Mouse (Mus musculus) kidney, embryonic 16.5 days (tissue): ENCODE data around the gene Smim24. TPM values are rescaled to one million over a fixed set of nuclear protein-coding genes. Genes with fewer than 3 reads are reported as not detected.

Experiments used
- ATAC-seq: fragments of 200-750 bp; cut with Nextera tagmentation; 2 replicates; pipeline ENCODE4 v1.8.0; 2017; ENCODE audit warnings: moderate TSS enrichment; ENCODE audit not compliant: low FRiP score, low TSS enrichment
- H3K27ac ChIP-seq: fragments of 300-500 bp; sonication (generic); 2 replicates; pipeline ENCODE4 v1.5.1; 2014; ENCODE audit warnings: low read length
- H3K27me3 ChIP-seq: fragments of 300-500 bp; sonication (generic); 2 replicates; pipeline ENCODE4 v1.6.1; 2014; ENCODE audit warnings: low read length, control low read depth, mixed read lengths; ENCODE audit not compliant: insufficient read depth
- H3K36me3 ChIP-seq: fragments of 300-500 bp; sonication (generic); 2 replicates; pipeline ENCODE4 v1.6.1; 2014; ENCODE audit warnings: low read length, control low read depth, mixed read lengths; ENCODE audit not compliant: insufficient read depth
- H3K4me1 ChIP-seq: fragments of 300-500 bp; sonication (generic); 2 replicates; pipeline ENCODE4 v1.6.1; 2014; ENCODE audit warnings: low read length, control low read depth, mixed read lengths; ENCODE audit not compliant: insufficient read depth
- H3K4me2 ChIP-seq: fragments of 300-500 bp; sonication (generic); replicated peaks from 2 replicates; pipeline ENCODE4 v1.6.1; 2014; ENCODE audit warnings: low read depth, low read length
- H3K4me3 ChIP-seq: fragments of 300-500 bp; sonication (generic); 2 replicates; pipeline ENCODE4 v1.5.1; 2014; ENCODE audit warnings: mild to moderate bottlenecking, low read length
- H3K9ac ChIP-seq: fragments of 300-500 bp; sonication (generic); replicated peaks from 2 replicates; pipeline ENCODE4 v1.6.1; 2014; ENCODE audit warnings: low read length
- H3K9me3 ChIP-seq: fragments of 300-500 bp; sonication (generic); 2 replicates; pipeline ENCODE4 v1.6.1; 2016; ENCODE audit warnings: low read length, control low read depth
- WGBS: fragments of 180-500 bp; shearing (Covaris S2); extraction: QIAGEN DNeasy Blood & Tissue Kit; methylation state at CpG from one replicate; pipeline ENCODE4 v1.1.7; 2014; 5-methylcytosine and 5-hydroxymethylcytosine counted together
- polyA plus RNA-seq: library from polyadenylated mRNA; unstranded; fragments of >200 nt; fragmentation: Nextera tagmentation; extraction: Ambion mirVana; gene quantifications from 2 replicates; pipeline ENCODE4 v1.2.1, GENCODE M21; 2015

Smim24 gene
- polyA plus RNA-seq, 1 experiment from 2014 or later, result 44.1 TPM

DNA sequence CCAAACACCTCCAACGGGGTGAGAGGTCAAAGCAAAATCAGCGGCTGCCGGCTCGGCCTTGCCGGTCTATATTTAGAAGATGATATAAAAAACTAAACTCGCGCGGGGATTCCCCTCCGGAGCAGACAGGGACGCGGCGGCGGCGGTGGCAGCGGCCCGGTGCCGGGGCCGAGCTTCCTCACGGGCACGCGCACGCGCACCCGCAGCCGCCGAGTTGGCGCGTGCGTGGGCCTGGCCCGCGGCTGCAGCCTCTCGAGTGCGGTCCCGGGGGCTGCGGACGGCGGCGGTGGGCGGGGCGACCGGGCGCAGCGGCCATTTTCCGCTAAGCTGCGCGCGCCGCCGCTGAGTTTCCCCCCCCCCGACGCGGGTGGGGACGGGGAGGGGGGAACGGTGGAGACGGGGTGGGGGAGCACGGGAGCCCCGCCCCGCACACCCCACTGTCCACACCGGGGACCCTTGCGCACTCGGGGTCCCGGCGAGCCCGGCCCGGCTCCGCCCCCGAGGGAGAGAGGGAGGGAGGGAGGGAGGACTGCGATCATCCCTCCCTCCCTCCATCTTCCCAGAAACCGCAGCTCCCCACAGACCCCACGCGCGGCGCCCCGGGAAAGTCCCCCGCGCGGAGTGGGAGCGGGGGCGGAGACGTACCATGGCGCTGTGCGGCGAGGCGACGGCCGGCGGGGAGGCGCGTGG lies 37.4 kb downstream of the Smim24 start:
- no peaks in the 10 kb centered on the region for H3K9me3 ChIP-seq
- H3K4me1 ChIP-seq, result peaks cover 44% of the 10 kb centered on the region
- ATAC-seq, result no peak; the same call in 1 of the 2 replicates
- no peaks in the 10 kb centered on the region for H3K36me3 ChIP-seq
- under 1% methylated on average over 60 of the region's 89 CpGs for WGBS
- peak overlapping the region; percentile 93 for H3K9ac ChIP-seq
- H3K27ac ChIP-seq, result peak overlapping the region; percentile 97
- H3K4me2 ChIP-seq, result peak overlapping the region; percentile 90
- H3K4me3 ChIP-seq, result peak overlapping the region; percentile 78
- no peaks in the 10 kb centered on the region for H3K27me3 ChIP-seq

DNA sequence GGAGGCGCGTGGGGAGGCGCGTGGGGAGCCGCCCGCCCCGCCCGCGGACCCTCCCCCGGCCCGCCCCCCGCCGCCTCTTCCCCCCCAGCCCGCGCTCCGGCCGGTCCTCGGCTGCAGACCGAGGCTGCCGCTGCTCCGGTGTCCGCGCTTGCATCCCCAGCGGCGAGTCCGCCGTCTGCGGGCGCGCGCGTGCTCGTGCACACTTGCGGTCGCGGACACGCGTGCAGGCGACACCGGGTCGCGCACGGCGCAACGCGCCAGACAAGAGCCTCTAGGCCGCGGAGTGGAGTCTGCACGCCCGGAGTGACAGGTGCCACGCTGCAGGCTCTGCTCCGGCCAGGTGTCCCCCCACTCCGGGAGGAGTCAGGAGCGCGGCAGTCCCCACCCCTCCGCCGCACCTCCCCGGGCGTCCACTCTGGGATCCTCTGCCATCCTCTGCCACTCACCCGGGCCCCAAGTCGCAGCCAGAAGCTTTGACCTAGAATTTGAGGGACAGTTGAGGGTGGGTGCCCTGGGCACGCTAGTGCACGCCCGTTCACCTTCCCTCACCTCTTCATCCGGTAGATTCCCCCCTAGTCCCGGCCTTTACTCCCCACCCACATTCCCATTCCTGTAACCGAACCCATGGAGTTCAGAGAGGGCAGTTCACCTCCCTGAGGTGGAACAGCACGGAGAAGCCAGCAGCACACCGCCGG lies 38.1 kb downstream of the Smim24 start:
- Histone ChIP-seq H3K36me3 (no peaks in the 10 kb centered on the region), H3K4me1 (peaks cover 37% of the 10 kb centered on the region), H3K9me3 (no peaks in the 10 kb centered on the region), H3K27me3 (no peaks in the 10 kb centered on the region), H3K4me3 (peak overlapping the region; percentile 78), H3K27ac (peak overlapping the region; percentile 97), H3K4me2 (peak overlapping the region; percentile 90), H3K9ac (peak overlapping the region; percentile 93)
- WGBS, result under 1% methylated on average over 61 of the region's 70 CpGs
- ATAC-seq, result no peak

DNA sequence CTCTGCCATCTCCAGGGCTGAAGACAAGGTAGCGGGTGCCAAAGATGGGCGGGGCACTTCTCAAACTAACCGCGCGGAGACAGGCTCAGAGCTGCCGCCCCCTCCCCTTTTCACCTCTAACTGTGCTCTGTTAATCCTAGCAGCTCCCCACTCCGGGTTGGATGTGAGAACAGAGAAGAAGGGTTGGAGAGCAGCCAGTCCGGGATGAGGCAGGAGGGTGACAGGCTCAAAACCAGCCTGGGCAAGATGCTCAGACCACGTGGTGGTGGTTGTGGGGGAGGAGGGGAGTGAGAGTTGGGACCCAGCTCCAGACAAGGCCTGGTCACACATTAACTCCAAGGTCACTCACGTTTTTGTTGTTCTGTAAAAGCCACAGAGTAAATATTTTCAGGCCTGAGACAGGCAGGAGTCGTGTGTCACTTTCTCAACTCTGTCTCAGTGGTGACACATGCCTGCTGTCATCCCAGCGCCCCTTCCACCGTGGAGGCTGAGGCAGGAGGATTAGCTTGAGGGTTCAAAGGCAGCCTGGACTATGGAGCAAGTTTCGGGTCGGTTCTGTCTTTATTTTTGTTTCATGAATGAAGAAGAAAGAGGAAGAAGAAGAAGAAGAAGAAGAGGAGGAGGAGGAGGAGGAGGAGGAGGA lies 38.8 kb downstream of the Smim24 start:
- Histone ChIP-seq H3K27ac (peak overlapping the region; percentile 97), H3K9ac (peak overlapping the region; percentile 93; the same call in 1 of the 2 replicates), H3K27me3 (no peaks in the 10 kb centered on the region), H3K9me3 (no peaks in the 10 kb centered on the region), H3K36me3 (no peaks in the 10 kb centered on the region), H3K4me2 (peak overlapping the region; percentile 90), H3K4me3 (peak overlapping the region; percentile 78), H3K4me1 (peaks cover 36% of the 10 kb centered on the region)
- ATAC-seq, result no peak
- WGBS, result 13% methylated on average over 14 of the region's 15 CpGs

DNA sequence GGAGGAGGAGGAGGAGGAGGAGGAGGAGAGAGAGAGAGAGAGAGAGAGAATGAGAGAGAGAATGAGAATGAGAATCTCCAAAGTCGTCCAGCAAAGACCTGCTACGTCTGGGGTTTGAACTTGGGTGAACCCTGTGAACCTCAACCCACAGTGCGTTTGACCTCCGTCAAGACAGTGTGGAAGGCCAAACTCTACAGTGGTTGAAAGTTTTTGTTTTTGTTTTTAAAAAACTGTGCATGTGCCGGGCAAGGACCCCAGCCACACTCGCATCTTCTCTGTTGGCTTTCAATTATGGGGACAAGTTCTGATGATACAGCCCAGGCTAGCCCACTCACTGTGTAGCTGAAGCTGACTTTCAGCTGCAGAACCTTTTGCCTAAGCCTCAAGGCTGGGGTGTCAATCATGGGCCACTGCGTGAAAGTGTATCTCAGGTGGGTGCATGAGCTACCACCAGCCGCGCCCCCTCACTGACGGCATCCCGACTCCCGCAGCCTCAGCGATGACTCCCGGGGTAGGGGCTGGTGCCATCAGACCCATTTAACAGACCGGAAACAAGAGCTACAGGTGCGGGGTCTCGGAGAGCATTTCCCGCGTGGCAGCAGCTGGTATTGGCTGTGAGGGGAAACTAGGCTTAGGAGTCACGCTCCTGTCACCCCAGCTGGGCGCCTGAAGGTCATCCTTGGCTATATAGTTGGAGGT lies 39.5 kb downstream of the Smim24 start:
- 61% methylated on average over 21 of the region's 21 CpGs for WGBS

DNA sequence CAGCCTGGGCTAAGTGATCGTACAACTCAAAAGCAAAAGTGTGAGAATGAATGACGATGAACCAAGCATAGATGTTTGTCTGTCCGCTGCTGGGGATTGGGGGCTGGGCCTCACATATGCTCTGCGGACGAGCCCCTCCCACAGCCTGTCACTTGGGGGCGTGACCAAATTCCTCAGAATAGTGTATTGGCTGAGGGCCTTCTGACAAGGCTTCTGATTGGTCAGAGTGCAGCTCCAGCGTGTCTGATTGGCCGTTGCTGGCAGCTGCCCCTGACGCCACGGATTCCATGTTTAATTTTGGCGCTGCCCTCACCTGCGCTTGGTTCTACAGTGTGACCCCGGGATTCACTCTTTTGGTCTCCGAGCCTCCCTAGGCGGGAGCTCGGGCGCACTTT lies 40.0 kb downstream of the Smim24 start:
- Histone ChIP-seq H3K36me3 (no peaks in the 10 kb centered on the region), H3K4me2 (peak overlapping the region; percentile 55), H3K27ac (peak overlapping the region; percentile 25; the same call in 1 of the 2 replicates), H3K9ac (peak overlapping the region; percentile 54; the same call in 1 of the 2 replicates), H3K4me1 (peaks cover 32% of the 10 kb centered on the region), H3K27me3 (no peaks in the 10 kb centered on the region), H3K4me3 (peak overlapping the region; percentile 30), H3K9me3 (no peaks in the 10 kb centered on the region)
- ATAC-seq, result peak; percentile 82
- 3% methylated on average over 17 of the region's 17 CpGs for WGBS

More for the DNA sequence above, 39.5 kb downstream of the Smim24 start:
- H3K27me3 ChIP-seq, result no peaks in the 10 kb centered on the region
- H3K4me2 ChIP-seq, result peak overlapping the region; percentile 55
- no peak for ATAC-seq
- H3K4me3 ChIP-seq, result peak overlapping the region; percentile 21
- no peaks in the 10 kb centered on the region for H3K36me3 ChIP-seq
- H3K9ac ChIP-seq, result peak overlapping the region; percentile 15; the same call in 1 of the 2 replicates
- peak overlapping the region; percentile 25; the same call in 1 of the 2 replicates for H3K27ac ChIP-seq
- no peaks in the 10 kb centered on the region for H3K9me3 ChIP-seq
- H3K4me1 ChIP-seq, result peaks cover 34% of the 10 kb centered on the region

DNA sequence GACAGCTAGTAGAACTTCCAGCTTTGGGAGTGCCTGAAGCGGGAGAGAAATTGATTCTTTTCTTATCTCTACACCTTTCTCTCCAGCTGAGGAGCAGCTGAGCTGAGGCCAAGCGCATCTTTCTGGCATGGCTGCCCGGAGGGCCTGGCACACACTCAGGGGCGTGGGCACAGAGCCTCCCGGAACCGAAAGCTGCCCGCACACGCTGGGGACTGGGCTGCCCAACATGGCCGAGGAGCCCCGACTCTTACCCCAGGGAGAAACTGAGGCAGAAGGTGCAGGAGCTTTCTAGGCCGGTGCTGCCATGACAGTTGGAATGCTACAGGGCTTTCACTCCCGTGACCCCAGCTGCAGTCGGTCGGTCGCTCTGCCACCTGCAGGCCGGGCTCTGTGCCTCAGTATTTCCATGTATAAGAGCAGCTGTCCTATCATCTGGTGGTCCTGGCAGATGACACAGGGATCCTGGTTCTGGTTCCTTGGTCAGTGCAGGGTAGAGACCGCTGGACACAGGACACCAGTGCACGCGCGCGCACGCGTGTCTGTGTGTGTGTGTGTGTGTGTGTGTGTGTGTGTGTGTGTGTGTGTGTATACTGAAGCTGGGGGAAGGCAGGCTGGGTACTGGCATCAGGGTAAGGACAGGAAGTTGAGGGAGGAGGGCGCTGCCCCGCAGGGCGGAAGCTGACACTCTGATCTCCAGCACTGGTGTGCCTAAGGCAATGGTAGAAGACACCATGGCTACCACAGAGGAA lies 40.9 kb downstream of the Smim24 start:
- H3K4me2 ChIP-seq, result no peak overlapping the region

DNA sequence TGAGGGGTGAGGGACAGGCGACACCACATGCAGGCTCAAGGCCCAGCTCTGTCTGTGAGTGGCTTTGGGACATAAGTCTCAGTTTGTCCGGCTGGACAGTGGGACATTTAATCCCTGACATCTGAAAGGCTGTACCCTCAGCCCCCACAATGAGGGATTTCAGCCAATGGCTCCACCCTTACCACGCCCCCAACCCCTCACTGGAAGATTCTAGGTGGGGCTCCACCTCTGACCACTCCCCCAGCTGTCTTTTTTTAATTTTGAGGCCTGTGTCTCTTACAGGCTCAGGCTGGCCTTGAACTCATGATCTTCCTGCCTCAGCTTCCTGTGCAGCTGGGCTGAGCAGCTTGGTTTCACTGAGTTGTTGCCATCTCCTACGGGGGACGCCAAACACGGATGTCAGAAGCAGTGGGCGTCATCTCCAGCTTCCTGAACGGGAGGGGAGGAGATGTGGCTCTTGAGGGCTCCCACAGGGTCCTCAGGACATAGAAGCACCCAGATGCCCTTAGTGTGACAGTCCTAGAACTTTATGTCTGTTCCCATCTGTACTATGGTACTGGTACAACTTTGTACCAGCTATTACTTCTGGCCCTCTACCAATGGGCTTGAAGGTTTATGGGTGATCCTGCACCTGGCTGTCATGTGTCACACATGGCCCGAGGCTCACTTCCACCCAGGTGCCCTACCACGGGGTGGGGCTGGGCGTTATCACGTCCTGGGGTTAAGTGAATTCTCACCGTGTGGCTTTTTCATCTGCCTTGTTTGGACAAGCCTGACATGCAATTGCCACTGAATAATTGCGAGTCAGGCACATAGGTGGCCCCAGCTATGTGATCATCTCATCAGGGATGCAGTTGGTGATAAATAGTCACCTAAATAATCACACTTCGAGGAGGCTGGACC lies 41.8 kb downstream of the Smim24 start:
- Histone ChIP-seq H3K27ac (no peak overlapping the region), H3K27me3 (no peaks in the 10 kb centered on the region), H3K4me3 (no peak overlapping the region), H3K9ac (no peak overlapping the region), H3K4me1 (peaks cover 26% of the 10 kb centered on the region), H3K4me2 (no peak overlapping the region), H3K9me3 (no peaks in the 10 kb centered on the region), H3K36me3 (no peaks in the 10 kb centered on the region)
- WGBS, result 63% methylated on average over 15 of the region's 15 CpGs
- no peak for ATAC-seq

More for the DNA sequence above, 40.9 kb downstream of the Smim24 start:
- Histone ChIP-seq H3K9me3 (no peaks in the 10 kb centered on the region), H3K9ac (no peak overlapping the region), H3K27ac (no peak overlapping the region), H3K4me1 (peaks cover 32% of the 10 kb centered on the region), H3K27me3 (no peaks in the 10 kb centered on the region), H3K4me3 (no peak overlapping the region), H3K36me3 (no peaks in the 10 kb centered on the region)
- no peak for ATAC-seq
- WGBS, result 72% methylated on average over 26 of the region's 26 CpGs

DNA sequence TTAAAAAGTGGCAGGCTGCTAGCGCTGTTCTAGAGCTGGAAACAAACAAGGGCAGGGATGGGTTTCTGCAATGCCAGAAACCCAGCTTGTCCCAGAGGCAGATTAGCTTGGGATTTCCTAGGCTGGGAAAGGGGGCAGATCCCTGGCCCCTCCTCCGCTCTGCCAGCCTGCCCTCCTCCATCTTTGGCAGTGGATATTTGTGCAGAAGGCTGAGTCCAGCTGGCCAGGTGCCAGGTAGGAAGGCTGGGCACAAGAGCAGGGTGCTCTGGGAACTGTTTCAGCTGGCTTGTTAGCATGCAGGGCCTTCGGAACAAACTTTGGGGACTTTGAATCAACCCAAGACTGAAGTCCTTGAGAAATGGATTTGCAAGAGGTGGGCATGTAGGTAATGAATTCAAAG lies 42.6 kb downstream of the Smim24 start:
- H3K4me2 ChIP-seq, result no peak overlapping the region
- no peak overlapping the region for H3K27ac ChIP-seq
- H3K4me1 ChIP-seq, result peaks cover 25% of the 10 kb centered on the region
- no peak overlapping the region for H3K4me3 ChIP-seq
- H3K36me3 ChIP-seq, result no peaks in the 10 kb centered on the region
- H3K27me3 ChIP-seq, result no peaks in the 10 kb centered on the region
- H3K9ac ChIP-seq, result 0 out of 2 replicates have a peak overlapping the region, but pooled peaks have one; percentile 34
- 73% methylated on average over 3 of the region's 3 CpGs for WGBS
- ATAC-seq, result no peak
- H3K9me3 ChIP-seq, result no peaks in the 10 kb centered on the region
